Mouse (Mus musculus) cerebellum, adult 2 months (tissue): ENCODE measurements around the gene Kcnc3.

Experiments used
- CTCF ChIP-seq: fragments of 200-500 bp; IDR thresholded peaks from 2 replicates; pipeline ENCODE4 v1.5.1; 2011; ENCODE audit warnings: low read depth, mild to moderate bottlenecking, control low read depth, low read length, moderate library complexity, borderline replicate concordance; ENCODE audit not compliant: insufficient read depth
- POLR2A ChIP-seq: fragments of 200-500 bp; IDR thresholded peaks from 2 replicates; pipeline ENCODE4 v1.6.1; 2011; ENCODE audit warnings: low read length, control low read depth, borderline replicate concordance; ENCODE audit not compliant: insufficient read depth

- TF ChIP-seq POLR2A: no peak
- no peak for TF ChIP-seq CTCF
Measured at GRCm38 (mm10) chr7:44581637-44582036, 8.8 kb upstream of the Kcnc3 start.
